Mouse (Mus musculus): ENCODE data around the gene Dstn.

Gene Dstn

GRCm38 (mm10) chr2:143914760-143915599 lies at the start of gene Dstn:
Gene Dstn (plus strand): TSS chr2:143915320.
- ATAC-seq (ENCODE audit: insufficient number of reproducible peaks, low FRiP score, low TSS enrichment) = peak; percentile 87

- ATAC-seq (ENCODE audit: insufficient number of reproducible peaks, low FRiP score, low TSS enrichment) = peak; percentile 93
These were observed 47.8 kb upstream of the Dstn start for GRCm38 (mm10) chr2:143867326-143867725.

GRCm38 (mm10) chr2:143870936-143871688 lies 44.0 kb upstream of the Dstn start:
- no peak for ATAC-seq (ENCODE audit: insufficient number of reproducible peaks, low FRiP score, low TSS enrichment)

GRCm38 (mm10) chr2:143876026-143876425 lies 39.1 kb upstream of the Dstn start:
- no peak for ATAC-seq (ENCODE audit: insufficient number of reproducible peaks, low FRiP score, low TSS enrichment)

- no peak for ATAC-seq (ENCODE audit: insufficient number of reproducible peaks, low FRiP score, low TSS enrichment)
These were observed 38.0 kb upstream of the Dstn start for GRCm38 (mm10) chr2:143876929-143877632.

- ATAC-seq (ENCODE audit: insufficient number of reproducible peaks, low FRiP score, low TSS enrichment) = no peak
These were observed 35.8 kb upstream of the Dstn start for GRCm38 (mm10) chr2:143879311-143879710.

- no peak for ATAC-seq (ENCODE audit: insufficient number of reproducible peaks, low FRiP score, low TSS enrichment)
These were observed 33.1 kb upstream of the Dstn start for GRCm38 (mm10) chr2:143882002-143882401.

GRCm38 (mm10) chr2:143882606-143883288 lies 32.4 kb upstream of the Dstn start:
- ATAC-seq (ENCODE audit: insufficient number of reproducible peaks, low FRiP score, low TSS enrichment) = no peak

- ATAC-seq (ENCODE audit: insufficient number of reproducible peaks, low FRiP score, low TSS enrichment) = no peak
These were observed 25.8 kb upstream of the Dstn start for GRCm38 (mm10) chr2:143889131-143889859.

GRCm38 (mm10) chr2:143889860-143890433 lies 25.2 kb upstream of the Dstn start:
- no peak for ATAC-seq (ENCODE audit: insufficient number of reproducible peaks, low FRiP score, low TSS enrichment)

- ATAC-seq (ENCODE audit: insufficient number of reproducible peaks, low FRiP score, low TSS enrichment) = no peak
These were observed 23.6 kb upstream of the Dstn start for GRCm38 (mm10) chr2:143891302-143892048.

GRCm38 (mm10) chr2:143899470-143900220 lies 15.5 kb upstream of the Dstn start:
- ATAC-seq (ENCODE audit: insufficient number of reproducible peaks, low FRiP score, low TSS enrichment) = no peak

- ATAC-seq (ENCODE audit: insufficient number of reproducible peaks, low FRiP score, low TSS enrichment) = 0 out of 2 replicates have a peak, but pooled peaks have one; percentile 45
These were observed 14.2 kb upstream of the Dstn start for GRCm38 (mm10) chr2:143900821-143901351.

- ATAC-seq (ENCODE audit: insufficient number of reproducible peaks, low FRiP score, low TSS enrichment) = no peak
These were observed 11.6 kb upstream of the Dstn start for GRCm38 (mm10) chr2:143903376-143904045.

GRCm38 (mm10) chr2:143904896-143905295 lies 10.2 kb upstream of the Dstn start:
- ATAC-seq (ENCODE audit: insufficient number of reproducible peaks, low FRiP score, low TSS enrichment) = no peak

- ATAC-seq (ENCODE audit: insufficient number of reproducible peaks, low FRiP score, low TSS enrichment) = no peak
These were observed 5.9 kb upstream of the Dstn start for GRCm38 (mm10) chr2:143909230-143909629.

GRCm38 (mm10) chr2:143912199-143912598 lies 2.9 kb upstream of the Dstn start:
- ATAC-seq (ENCODE audit: insufficient number of reproducible peaks, low FRiP score, low TSS enrichment) = no peak
